Mouse (Mus musculus): ENCODE data around the gene Vmn1r23. TPM values are rescaled to one million over a fixed set of nuclear protein-coding genes. Genes with fewer than 3 reads are reported as not detected.

Vmn1r23 gene
- polyA plus RNA-seq (2014; fragmentation: Illumina TruSeq; extraction: RNeasy Lipid Tissue Mini Kit (QIAGEN cat#74804); ENCODE audit: low read depth, low replicate concordance) = not detected

DNA sequence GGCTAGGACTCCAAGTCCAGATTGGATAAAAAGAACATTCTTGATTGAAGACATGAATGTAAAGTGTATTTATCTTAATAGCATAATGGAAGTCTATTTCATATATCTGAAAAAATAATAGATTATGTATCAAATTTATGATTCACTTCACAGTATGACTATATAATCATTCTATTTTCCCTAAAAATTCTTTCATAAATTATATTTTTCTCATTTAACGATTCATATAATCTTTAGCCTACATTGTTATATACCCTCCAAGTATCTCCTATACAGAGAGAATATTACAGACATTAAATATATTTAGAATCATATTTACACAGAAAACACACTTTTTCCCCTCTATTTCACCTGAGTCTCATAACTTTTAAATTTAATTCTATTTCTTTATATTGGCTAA is at the start of gene Vmn1r23:
Gene Vmn1r23, minus strand, starts transcription at position 101 of the 400 bp plus-strand sequence.

DNA sequence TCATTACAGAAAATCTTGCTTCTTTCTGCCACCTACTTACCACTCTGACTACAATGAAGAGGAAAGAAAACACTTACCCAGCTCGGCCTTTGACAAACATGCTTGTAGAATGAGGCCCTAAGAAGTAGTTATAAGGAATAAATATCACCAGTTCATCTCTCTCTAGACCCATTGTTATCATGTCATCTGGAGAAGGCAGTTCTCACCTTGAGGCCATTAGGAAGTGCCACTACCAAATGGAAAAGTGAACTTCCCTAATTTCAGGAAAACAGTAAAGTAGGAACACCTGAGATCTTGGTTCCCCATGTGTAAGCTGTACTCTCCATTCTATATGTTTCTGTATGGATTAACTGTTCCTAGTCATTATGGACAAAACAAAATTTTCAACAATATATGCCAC is 34.8 kb upstream of the Vmn1r23 start, which contains the start of gene Vmn1r24:
Gene Vmn1r24, minus strand, starts transcription at position 101 of the 400 bp plus-strand sequence.

DNA sequence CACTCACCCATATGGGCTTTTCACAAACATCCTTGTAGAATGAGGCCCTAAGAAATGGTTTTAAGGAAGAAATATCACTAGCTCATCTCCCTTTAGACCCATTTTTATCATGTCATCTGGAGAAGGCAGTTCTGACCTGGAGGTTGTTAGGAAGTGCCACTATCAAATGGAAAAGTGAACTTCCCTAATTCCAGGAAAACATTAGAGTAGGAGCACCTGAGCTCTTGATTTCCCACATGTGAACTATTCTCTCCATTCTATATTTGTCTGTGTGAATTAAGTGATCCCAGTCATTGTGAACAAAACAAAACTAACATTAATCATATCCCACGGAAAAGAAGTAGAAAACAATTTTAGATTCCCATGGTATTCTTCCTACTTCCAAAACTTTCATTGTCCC is 18.7 kb downstream of the Vmn1r23 start, which contains the start of gene Vmn1r22:
Gene Vmn1r22, minus strand, starts transcription at position 101 of the 400 bp plus-strand sequence.

Other genes starting within 250 kb of the Vmn1r23 start
- gene Pyurf, start 234.8 kb downstream of the Vmn1r23 start, polyA plus RNA-seq (2014; fragmentation: Illumina TruSeq; extraction: RNeasy Lipid Tissue Mini Kit (QIAGEN cat#74804); ENCODE audit: low read depth, low replicate concordance) = 15.7 TPM
- 15.3 TPM for gene Lancl2, start 224.3 kb downstream of the Vmn1r23 start, polyA plus RNA-seq (2014; fragmentation: Illumina TruSeq; extraction: RNeasy Lipid Tissue Mini Kit (QIAGEN cat#74804); ENCODE audit: low read depth, low replicate concordance)
- gene Vopp1, start 101.7 kb downstream of the Vmn1r23 start, polyA plus RNA-seq (2014; fragmentation: Illumina TruSeq; extraction: RNeasy Lipid Tissue Mini Kit (QIAGEN cat#74804); ENCODE audit: low read depth, low replicate concordance) = 19.8 TPM
- not detected for gene Vmn1r21, start 76.5 kb downstream of the Vmn1r23 start, polyA plus RNA-seq (2014; fragmentation: Illumina TruSeq; extraction: RNeasy Lipid Tissue Mini Kit (QIAGEN cat#74804); ENCODE audit: low read depth, low replicate concordance)
- not detected for gene Vmn1r22, start 18.8 kb downstream of the Vmn1r23 start, polyA plus RNA-seq (2014; fragmentation: Illumina TruSeq; extraction: RNeasy Lipid Tissue Mini Kit (QIAGEN cat#74804); ENCODE audit: low read depth, low replicate concordance)
- gene Vmn1r24, start 34.7 kb upstream of the Vmn1r23 start, polyA plus RNA-seq (2014; fragmentation: Illumina TruSeq; extraction: RNeasy Lipid Tissue Mini Kit (QIAGEN cat#74804); ENCODE audit: low read depth, low replicate concordance) = not detected
- not detected for gene Vmn1r25, start 54.0 kb upstream of the Vmn1r23 start, polyA plus RNA-seq (2014; fragmentation: Illumina TruSeq; extraction: RNeasy Lipid Tissue Mini Kit (QIAGEN cat#74804); ENCODE audit: low read depth, low replicate concordance)
- not detected for gene Vmn1r26, start 88.3 kb upstream of the Vmn1r23 start, polyA plus RNA-seq (2014; fragmentation: Illumina TruSeq; extraction: RNeasy Lipid Tissue Mini Kit (QIAGEN cat#74804); ENCODE audit: low read depth, low replicate concordance)

Data from adipose tissue, adult 10 weeks (tissue).